Mouse (Mus musculus) mammary gland, adult 2 months (tissue): ENCODE measurements around the gene Sox2. TPM values are rescaled to one million over a fixed set of nuclear protein-coding genes. Genes with fewer than 3 reads are reported as not detected.

Source experiments
- polyA plus RNA-seq: library from polyadenylated mRNA; depleted of rRNA; stranded (reverse); fragments of >200 nt; gene quantifications from 2 replicates; pipeline ENCODE4 v1.2.3, GENCODE M21; 2012; ENCODE audit warnings: low replicate concordance; rRNA removed

The Sox2 gene
- polyA plus RNA-seq = 0.09 and 0.12 TPM in 2 replicates

GRCm38 (mm10) chr3:34649726-34650620 lies at the start of gene Sox2:
TSS of gene Sox2 (plus strand) at chr3:34650405.

